Mouse (Mus musculus) embryonic facial prominence, embryonic 12.5 days (tissue): Measurements from ENCODE around the gene Schip1. TPM values are rescaled to one million over a fixed set of nuclear protein-coding genes. Genes with fewer than 3 reads are reported as not detected.
A peak's percentile ranks its signal among the peaks of the same experiment; 100 is the strongest.

Experiments used
- ATAC-seq: fragments of 200-750 bp; cut with Nextera tagmentation; 2 replicates; pipeline ENCODE4 v1.8.0; 2017; ENCODE audit not compliant: insufficient number of reproducible peaks, insufficient read depth, low FRiP score, low TSS enrichment
- H3K27ac ChIP-seq: fragments of 300-500 bp; sonication (generic); 2 replicates; pipeline ENCODE4 v1.5.1; 2016; ENCODE audit warnings: mild to moderate bottlenecking
- H3K27me3 ChIP-seq: fragments of 300-500 bp; sonication (generic); 2 replicates; pipeline ENCODE4 v1.6.1; 2016; ENCODE audit warnings: mild to moderate bottlenecking, moderate library complexity
- H3K36me3 ChIP-seq: fragments of 300-500 bp; sonication (generic); 2 replicates; pipeline ENCODE4 v1.6.1; 2016; ENCODE audit warnings: mild to moderate bottlenecking
- H3K4me1 ChIP-seq: fragments of 300-500 bp; sonication (generic); 2 replicates; pipeline ENCODE4 v1.6.1; 2016
- H3K4me2 ChIP-seq: fragments of 300-500 bp; sonication (generic); replicated peaks from 2 replicates; pipeline ENCODE4 v1.6.1; 2016; ENCODE audit warnings: mild to moderate bottlenecking, moderate library complexity
- H3K4me3 ChIP-seq: fragments of 300-500 bp; sonication (generic); 2 replicates; pipeline ENCODE4 v1.5.1; 2016; ENCODE audit warnings: mild to moderate bottlenecking
- H3K9ac ChIP-seq: fragments of 300-500 bp; sonication (generic); 2 replicates; pipeline ENCODE4 v1.6.1; 2016; ENCODE audit warnings: mild to moderate bottlenecking, moderate library complexity
- H3K9me3 ChIP-seq: fragments of 300-500 bp; sonication (generic); 2 replicates; pipeline ENCODE4 v1.6.1; 2016; ENCODE audit warnings: mild to moderate bottlenecking, moderate library complexity
- WGBS: fragments of 180-500 bp; shearing (Covaris S2); methylation state at CpG from one replicate; pipeline ENCODE4 v1.1.7; 2016; 5-methylcytosine and 5-hydroxymethylcytosine counted together
- polyA plus RNA-seq: library from polyadenylated mRNA; unstranded; fragments of >200 nt; fragmentation: Nextera tagmentation; extraction: Ambion mirVana; gene quantifications from 2 replicates; pipeline ENCODE4 v1.2.1, GENCODE M21; 2016

Schip1 gene
- polyA plus RNA-seq, 1 experiment from 2014 or later = 37.6 TPM

DNA sequence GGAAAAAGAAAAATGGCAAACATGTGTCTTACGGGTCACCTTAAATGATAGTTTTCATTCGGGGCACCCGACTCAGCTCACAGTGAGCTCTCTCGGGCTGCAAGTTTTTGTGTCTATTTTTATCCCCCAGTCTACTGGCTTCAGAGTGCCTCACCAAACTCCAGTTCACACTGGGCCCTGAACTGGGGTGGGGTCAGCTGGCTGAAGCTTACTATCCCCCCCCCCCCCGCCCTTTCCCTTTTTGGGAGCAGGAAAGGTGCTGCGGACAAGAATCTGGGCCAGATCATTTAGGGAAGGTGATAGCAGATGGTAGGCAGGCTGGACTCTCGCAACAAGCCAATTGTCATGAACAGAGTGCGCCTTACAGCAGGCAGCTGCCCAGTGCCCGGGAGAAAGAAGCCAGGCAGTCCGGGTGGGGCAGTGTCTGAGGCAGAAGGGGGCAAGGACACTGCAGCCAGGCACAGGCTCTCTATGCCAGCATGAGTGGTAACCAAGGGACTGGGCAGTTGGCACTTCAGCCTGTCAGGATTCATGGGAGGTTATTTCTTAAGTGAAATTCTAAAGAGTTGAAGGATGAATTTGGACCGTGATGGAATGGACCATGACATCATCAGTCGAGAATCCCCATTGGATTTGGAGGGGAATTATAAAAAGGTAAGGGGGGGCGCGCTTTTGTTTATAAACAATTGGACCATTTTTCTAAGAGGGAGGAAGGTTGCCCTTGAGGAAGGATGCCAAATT is 519.3 kb downstream of the Schip1 start:
- 35% methylated on average over 14 of the region's 14 CpGs for WGBS
- no peak for ATAC-seq
- peaks cover 43% of the 10 kb centered on the region for H3K4me1 ChIP-seq
- H3K27me3 ChIP-seq = no peaks in the 10 kb centered on the region
- peak overlapping the region; percentile 25; the same call in 1 of the 2 replicates for H3K27ac ChIP-seq
- peak overlapping the region; percentile 37 for H3K4me2 ChIP-seq
- no peak overlapping the region for H3K4me3 ChIP-seq
- no peak overlapping the region for H3K9ac ChIP-seq
- H3K9me3 ChIP-seq = no peaks in the 10 kb centered on the region
- no peaks in the 10 kb centered on the region for H3K36me3 ChIP-seq

DNA sequence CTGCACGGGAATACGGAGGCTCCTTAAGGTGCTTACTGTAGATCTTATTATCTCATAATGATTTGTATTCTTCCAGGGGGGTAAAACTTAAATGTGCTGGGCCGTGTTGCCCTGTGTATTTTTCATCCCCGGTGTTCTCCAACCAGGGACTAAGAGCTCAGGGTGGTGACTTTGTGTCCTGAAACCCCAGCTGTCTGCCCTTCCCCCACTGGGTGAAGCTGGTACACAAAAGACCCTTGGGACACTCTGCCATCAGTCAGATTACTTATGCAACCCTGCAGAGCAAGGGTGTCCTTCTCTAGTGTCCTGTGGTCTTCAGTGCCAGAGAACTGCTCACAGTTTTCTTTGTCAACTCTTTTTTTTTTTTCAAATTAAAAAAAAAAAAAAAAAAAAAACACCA is 520.6 kb downstream of the Schip1 start:
- Histone ChIP-seq H3K27ac (no peak overlapping the region), H3K36me3 (no peaks in the 10 kb centered on the region), H3K4me3 (no peak overlapping the region), H3K9me3 (no peaks in the 10 kb centered on the region), H3K9ac (no peak overlapping the region), H3K27me3 (no peaks in the 10 kb centered on the region), H3K4me2 (no peak overlapping the region), H3K4me1 (peaks cover 50% of the 10 kb centered on the region)
- 75% methylated on average over 4 of the region's 4 CpGs for WGBS
- no peak for ATAC-seq

DNA sequence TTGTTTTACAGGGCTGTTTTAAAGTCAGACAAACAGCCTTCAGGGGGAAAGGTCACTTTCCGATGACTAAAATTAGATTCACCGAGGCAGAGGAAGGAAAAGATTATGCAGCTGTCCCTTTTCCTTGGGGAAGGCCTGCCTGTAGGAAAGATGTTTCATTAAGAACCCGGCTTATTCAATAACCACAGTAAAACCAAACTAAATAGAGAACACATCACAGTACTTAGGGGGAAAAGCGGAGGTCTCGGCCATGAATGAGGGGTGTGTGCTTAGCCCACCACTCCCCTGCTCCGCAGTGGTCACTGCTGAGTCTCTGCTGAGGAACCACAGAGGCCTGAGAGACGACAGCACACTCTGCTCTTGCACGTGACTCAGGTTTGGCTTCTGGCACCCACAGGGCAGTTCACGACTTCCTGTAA is 522.1 kb downstream of the Schip1 start:
- ATAC-seq = no peak
- Histone ChIP-seq H3K9me3 (no peaks in the 10 kb centered on the region), H3K36me3 (no peaks in the 10 kb centered on the region), H3K4me1 (peaks cover 55% of the 10 kb centered on the region), H3K27ac (0 out of 2 replicates have a peak overlapping the region, but pooled peaks have one; percentile 36), H3K4me2 (no peak overlapping the region), H3K4me3 (no peak overlapping the region), H3K9ac (no peak overlapping the region), H3K27me3 (no peaks in the 10 kb centered on the region)
- WGBS = 14% methylated on average over 9 of the region's 9 CpGs

DNA sequence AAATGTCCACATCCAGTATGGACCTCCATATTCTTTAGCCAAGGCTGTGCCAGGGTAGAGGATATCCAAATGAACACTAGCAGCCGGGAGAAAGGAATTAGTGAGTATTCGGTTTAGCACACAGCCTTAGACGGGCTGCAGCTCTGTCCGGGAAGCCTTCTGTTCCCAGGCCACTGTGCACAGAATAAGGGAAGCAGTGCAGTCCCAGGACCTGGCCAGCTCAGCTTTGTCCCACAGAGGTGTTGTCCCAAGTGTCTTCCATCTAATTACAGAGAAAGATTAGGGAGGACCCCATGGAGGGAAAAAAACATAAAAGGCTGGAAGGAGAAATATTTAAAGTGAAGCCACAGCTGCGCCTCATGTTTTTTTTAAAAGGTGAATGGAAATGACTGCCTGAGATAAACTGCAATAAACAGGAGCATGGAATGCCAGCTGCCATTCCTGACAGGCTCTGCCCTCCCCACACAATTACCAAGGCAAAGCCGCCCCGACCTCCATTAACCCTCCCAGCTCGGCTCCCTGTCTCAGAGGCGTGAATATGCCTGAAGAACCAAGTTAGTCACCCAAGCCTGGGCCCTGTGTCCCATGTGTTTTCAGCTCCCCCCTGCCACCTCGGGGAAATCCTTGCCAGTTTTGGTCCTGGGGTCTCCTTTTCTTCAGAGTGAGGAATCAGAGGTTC is 523.1 kb downstream of the Schip1 start:
- H3K9me3 ChIP-seq = no peaks in the 10 kb centered on the region
- no peaks in the 10 kb centered on the region for H3K36me3 ChIP-seq
- 0 out of 2 replicates have a peak, but pooled peaks have one; percentile 17 for ATAC-seq
- H3K27ac ChIP-seq = no peak overlapping the region
- H3K4me3 ChIP-seq = no peak overlapping the region
- peaks cover 53% of the 10 kb centered on the region for H3K4me1 ChIP-seq
- H3K9ac ChIP-seq = peak overlapping the region; percentile 30; the same call in 1 of the 2 replicates
- no peak overlapping the region for H3K4me2 ChIP-seq
- WGBS = 51% methylated on average over 10 of the region's 10 CpGs
- no peaks in the 10 kb centered on the region for H3K27me3 ChIP-seq

DNA sequence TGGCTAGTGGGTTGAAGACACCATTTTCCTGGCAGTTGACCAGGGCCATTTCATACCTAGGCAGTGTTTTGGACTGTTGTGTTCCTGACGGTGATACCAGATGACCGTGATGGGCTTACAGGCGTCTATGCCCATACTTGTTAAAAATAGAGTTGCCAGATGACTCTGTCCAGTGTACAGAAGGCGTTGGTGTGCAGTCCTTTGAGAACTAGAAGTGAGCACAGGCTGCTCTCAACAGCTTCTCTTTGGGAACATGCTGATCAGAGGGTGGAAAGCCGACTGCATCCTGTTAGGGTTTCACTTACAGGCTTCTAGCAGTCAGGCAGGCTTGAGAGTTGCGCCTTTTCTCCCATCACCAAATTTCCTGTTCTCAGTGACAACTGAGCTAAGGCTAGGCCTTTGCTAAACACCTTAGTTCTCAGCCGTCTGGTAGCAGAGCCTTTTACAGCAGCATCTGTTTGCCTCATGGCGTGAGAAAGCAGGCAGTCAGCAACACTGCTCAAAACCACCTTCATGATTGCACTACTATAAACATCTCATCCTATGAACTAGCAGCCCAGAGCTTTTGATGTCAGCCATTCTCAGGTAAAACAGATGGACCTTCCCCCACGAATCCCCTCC is 524.7 kb downstream of the Schip1 start:
- ATAC-seq = no peak
- WGBS = 66% methylated on average over 9 of the region's 9 CpGs
- no peak overlapping the region for H3K4me3 ChIP-seq
- H3K9me3 ChIP-seq = no peaks in the 10 kb centered on the region
- H3K4me2 ChIP-seq = no peak overlapping the region
- H3K27ac ChIP-seq = 0 out of 2 replicates have a peak overlapping the region, but pooled peaks have one; percentile 17
- peaks cover 42% of the 10 kb centered on the region for H3K4me1 ChIP-seq
- no peaks in the 10 kb centered on the region for H3K36me3 ChIP-seq
- no peak overlapping the region for H3K9ac ChIP-seq
- no peaks in the 10 kb centered on the region for H3K27me3 ChIP-seq

DNA sequence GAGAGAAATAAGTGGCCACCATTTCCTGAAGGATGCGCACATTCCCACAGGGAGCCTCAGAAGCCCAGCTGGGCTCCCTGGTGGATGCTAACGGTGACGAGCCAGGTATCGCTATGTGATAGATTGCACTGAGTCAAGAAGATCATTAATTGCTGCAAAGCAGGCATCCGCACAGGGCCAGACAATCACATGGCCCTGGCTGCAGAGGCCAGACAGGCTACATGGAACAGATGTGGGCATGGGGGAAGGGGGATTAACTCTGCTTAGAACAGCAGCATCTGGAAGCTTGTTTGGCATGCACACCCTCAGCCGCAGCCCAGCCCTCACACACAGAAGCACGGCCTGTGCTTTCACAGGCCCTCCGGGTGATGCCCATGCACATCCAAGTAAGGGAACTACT is 525.8 kb downstream of the Schip1 start:
- 47% methylated on average over 8 of the region's 8 CpGs for WGBS
- Histone ChIP-seq H3K36me3 (no peaks in the 10 kb centered on the region), H3K4me2 (no peak overlapping the region), H3K27me3 (no peaks in the 10 kb centered on the region), H3K4me3 (no peak overlapping the region), H3K4me1 (peaks cover 42% of the 10 kb centered on the region), H3K27ac (no peak overlapping the region), H3K9ac (no peak overlapping the region), H3K9me3 (no peaks in the 10 kb centered on the region)
- peak; percentile 77 for ATAC-seq

DNA sequence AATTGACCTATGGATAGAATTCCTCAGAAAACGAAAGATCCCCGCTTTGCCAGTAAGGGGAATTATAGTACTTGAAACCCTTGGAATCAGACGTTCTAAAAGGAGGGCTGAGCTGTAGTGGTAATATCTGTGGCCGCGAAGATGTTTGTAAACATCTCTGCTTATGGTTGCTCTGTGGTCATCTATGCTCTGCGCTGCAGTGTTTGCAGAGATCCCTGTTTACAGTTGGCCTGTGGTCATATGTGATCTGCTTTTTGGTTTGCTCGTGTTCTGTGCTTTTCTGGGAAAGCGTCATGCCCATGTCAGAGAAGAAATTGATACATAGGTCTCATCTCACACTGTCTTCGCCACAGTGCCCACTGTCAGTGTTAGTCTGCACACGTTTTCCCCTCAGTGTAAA is 528.0 kb downstream of the Schip1 start:
- Histone ChIP-seq H3K4me3 (no peak overlapping the region), H3K9me3 (no peaks in the 10 kb centered on the region), H3K4me1 (peaks cover 25% of the 10 kb centered on the region; the same call in 1 of the 2 replicates), H3K27ac (no peak overlapping the region), H3K36me3 (no peaks in the 10 kb centered on the region), H3K27me3 (no peaks in the 10 kb centered on the region), H3K4me2 (no peak overlapping the region), H3K9ac (no peak overlapping the region)
- whole genome bisulfite sequencing = 75% methylated on average over 10 of the region's 10 CpGs
- ATAC-seq = no peak

DNA sequence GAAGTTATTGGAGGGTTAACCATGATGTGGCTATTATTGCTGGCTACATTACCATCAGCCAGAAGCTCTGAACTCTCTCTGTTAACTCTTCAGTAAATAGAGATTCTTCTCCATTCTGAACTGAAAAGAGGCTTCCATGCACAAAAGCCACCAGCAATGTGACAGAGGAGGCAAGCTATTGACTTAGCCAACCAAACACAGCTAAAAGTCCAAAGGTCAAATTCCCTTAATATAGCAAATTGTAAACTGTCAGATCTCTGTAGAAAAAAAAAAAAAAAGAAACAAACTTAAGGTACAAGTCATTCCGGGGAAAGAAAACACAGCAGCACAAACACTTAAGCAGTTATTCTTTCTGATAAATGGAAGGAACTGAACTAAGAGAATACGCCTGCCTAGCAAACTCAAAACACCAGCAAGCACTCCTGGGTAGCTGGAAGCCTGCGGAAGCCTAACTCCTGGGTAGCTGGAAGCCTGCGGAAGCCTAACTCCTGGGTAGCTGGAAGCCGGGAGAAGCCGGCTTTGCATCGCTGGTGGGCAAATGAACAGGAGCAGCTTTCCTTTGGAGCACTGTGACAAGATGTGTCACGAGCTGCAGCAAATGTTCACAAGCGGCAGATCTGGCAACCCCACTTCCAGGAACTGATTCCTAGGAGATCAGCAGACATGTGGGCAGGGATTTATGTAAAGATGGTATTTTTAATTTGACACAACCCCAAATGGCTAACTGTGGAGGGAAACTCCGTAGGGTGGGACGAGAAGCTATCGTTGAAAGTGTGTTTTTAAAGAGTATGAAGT is 528.7 kb downstream of the Schip1 start:
- H3K27ac ChIP-seq = no peak overlapping the region
- peaks cover 21% of the 10 kb centered on the region; the same call in 1 of the 2 replicates for H3K4me1 ChIP-seq
- no peak overlapping the region for H3K4me2 ChIP-seq
- ATAC-seq = no peak
- no peaks in the 10 kb centered on the region for H3K36me3 ChIP-seq
- H3K4me3 ChIP-seq = no peak overlapping the region
- 67% methylated on average over 12 of the region's 12 CpGs for WGBS
- no peaks in the 10 kb centered on the region for H3K9me3 ChIP-seq
- H3K27me3 ChIP-seq = no peaks in the 10 kb centered on the region
- H3K9ac ChIP-seq = no peak overlapping the region

DNA sequence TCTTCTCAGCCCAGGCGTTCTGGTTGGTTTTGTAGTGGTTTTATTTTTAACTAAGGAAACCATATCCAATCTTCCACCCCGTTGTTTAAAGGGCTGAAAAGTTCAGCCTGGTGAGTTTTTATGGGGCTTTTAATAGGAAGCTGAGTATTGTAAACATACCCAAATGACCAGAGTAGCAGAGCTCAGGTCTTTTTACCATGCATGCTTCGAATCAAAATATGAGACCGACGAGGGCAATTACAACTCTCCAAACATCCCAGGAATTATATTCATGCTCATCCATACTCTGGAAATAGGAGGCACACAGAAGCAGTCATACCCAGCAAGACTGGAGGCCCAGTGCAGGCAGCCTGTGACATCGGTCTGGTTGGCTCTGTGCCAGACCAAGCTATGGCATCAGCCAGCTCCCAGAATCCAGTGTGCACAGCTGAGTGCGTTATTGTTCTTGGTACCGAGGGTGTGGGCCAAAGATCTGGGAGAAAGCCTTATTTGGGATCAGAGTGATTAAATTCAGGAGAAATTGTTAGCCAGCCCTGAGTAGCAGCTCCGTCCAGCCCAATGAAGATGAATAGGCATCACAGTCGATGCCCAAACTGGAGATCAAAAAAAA is 530.8 kb downstream of the Schip1 start:
- Histone ChIP-seq H3K4me1 (peaks cover 11% of the 10 kb centered on the region; the same call in 1 of the 2 replicates), H3K4me2 (no peak overlapping the region), H3K9ac (no peak overlapping the region), H3K9me3 (no peaks in the 10 kb centered on the region), H3K4me3 (no peak overlapping the region), H3K36me3 (no peaks in the 10 kb centered on the region), H3K27ac (no peak overlapping the region), H3K27me3 (no peaks in the 10 kb centered on the region)
- 77% methylated on average over 10 of the region's 10 CpGs for whole genome bisulfite sequencing
- ATAC-seq = no peak

DNA sequence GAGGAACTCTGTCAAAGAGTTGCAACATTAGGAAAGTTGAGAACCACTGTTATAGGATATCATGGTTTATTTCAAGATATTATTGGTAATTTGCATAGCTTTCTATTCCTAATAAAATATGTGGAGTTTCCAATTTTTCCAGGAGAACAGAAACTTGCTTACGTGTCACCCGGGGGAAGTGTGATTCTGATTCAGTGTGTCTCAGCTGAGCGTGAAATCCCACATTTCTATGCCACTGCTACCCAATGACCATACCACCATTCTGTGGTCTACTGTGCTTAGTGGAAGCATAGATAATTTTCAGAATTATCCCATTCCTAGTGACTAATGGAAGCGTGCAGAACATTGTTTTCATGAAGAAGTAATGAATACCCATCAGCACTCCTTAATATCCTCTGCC is 532.3 kb downstream of the Schip1 start:
- H3K27ac ChIP-seq = no peak overlapping the region
- no peaks in the 10 kb centered on the region for H3K27me3 ChIP-seq
- H3K36me3 ChIP-seq = no peaks in the 10 kb centered on the region
- H3K4me1 ChIP-seq = peaks cover 8% of the 10 kb centered on the region; the same call in 1 of the 2 replicates
- no peak overlapping the region for H3K9ac ChIP-seq
- WGBS = 89% methylated on average over 4 of the region's 4 CpGs
- no peak overlapping the region for H3K4me2 ChIP-seq
- H3K9me3 ChIP-seq = no peaks in the 10 kb centered on the region
- no peak overlapping the region for H3K4me3 ChIP-seq
- ATAC-seq = no peak

DNA sequence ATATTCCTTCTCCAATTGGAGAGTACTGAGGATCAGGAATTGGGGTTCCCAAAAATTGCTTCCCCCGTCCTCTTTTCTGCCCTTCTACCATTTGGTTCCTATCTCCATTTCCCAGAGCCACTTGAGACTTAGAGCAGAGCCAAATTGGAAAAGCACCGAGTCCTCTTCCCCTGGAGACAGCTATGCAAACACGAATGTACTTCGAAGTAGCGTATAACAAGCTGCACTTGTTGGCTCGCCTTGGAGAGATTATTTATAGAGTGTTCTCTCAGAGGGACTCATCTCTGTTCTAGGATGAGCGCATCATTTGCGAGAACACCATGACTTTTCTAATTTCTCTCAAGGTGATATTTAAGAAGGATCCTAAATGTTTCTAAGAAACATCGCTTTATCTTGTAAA is 538.3 kb downstream of the Schip1 start:
- WGBS = 89% methylated on average over 9 of the region's 9 CpGs
- H3K4me1 ChIP-seq = no peaks in the 10 kb centered on the region
- no peak overlapping the region for H3K27ac ChIP-seq
- no peaks in the 10 kb centered on the region for H3K9me3 ChIP-seq
- H3K4me3 ChIP-seq = no peak overlapping the region
- H3K4me2 ChIP-seq = no peak overlapping the region
- ATAC-seq = no peak
- H3K9ac ChIP-seq = no peak overlapping the region
- H3K36me3 ChIP-seq = no peaks in the 10 kb centered on the region
- H3K27me3 ChIP-seq = no peaks in the 10 kb centered on the region
